Mouse (Mus musculus) heart, postnatal 25 days (tissue): Measurements from ENCODE around the gene Zfp710. TPM values are rescaled to one million over a fixed set of nuclear protein-coding genes. Genes with fewer than 3 reads are reported as not detected.

Experiments
- DNase-seq: peaks from one replicate; pipeline ENCODE4 v3.0.0; 2022; ENCODE audit warnings: low spot score
- intact Hi-C: fragments of 180-260 bp; cut with DNase I; formaldehyde crosslinking; loops from one replicate; pipeline ENCODE4 v1.15.1; 2025
- total RNA-seq, 2 experiments: library from RNA; stranded (reverse); gene quantifications; 2 replicates each; pipeline ENCODE4 v1.2.3; 2021

The Zfp710 gene
- total RNA-seq, 2 experiments from 2014 or later, result 27.7 to 29.9 TPM

DNA sequence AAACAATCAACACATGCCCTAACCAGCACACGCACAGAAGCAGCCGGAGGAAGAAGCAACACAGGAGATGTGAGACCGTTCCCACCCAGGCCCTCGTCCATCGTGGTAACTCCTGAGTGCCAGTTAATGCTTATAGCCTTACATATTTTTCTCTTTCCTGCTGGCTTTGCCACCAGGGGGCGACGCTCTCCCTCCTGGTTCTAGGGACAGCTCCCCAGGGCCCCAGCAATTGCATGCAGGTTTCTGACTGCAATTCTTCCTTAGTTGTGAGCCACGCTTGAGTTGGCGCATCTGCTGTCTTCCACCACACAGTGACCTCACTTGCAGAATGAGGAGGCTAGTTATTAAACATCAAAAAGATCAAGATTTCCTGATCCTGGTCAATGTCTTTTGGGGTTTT, 107.9 kb downstream of the Zfp710 start:
- intact Hi-C loops, result no loop called here
- no peak for DNase-seq

- DNase-seq, result peak; percentile 66
- intact Hi-C loops, result no loop called here
These were observed 110.0 kb downstream of the Zfp710 start for GRCm38 (mm10) chr7:80134454-80135172.

DNA sequence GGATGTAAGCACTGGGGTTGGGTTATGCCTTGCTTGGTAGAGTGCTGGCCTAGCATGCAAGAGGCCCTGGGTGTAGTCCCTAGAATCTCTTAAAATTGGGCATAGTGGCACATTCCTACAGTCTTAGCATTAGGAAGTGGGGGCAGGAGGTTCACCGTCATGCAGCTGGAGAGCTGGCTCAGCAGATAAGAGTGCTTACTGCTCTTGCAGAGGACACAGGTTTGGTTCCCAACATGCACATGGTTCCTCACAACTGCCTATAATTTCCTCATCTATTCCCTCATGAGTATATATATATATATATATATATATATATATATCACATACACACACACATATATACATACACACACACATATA, 110.5 kb downstream of the Zfp710 start:
- DNase-seq, result no peak
- intact Hi-C loops, result no loop called here

- DNase-seq, result no peak
- intact Hi-C loops, result no loop called here
These were observed 113.8 kb downstream of the Zfp710 start for GRCm38 (mm10) chr7:80138375-80138774.

DNA sequence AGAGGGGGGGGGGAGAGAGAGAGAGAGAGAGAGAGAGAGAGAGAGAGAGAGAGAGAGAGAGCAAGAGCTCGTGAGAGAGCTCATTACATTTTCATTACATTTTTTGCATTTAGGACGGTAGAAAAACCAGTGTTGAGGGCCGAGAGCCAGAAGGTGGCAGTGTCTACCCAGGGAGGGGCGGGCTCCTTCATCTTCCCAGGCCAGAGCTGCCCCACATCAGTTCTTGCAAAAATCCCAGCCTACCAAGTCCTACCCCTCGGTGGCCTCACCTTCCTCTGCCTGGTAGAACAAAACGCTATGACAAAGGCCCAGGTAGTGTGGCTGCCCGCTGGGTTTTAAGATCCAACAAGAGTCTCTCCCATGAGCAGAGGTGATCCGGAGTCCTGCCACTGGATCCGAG, 116.2 kb downstream of the Zfp710 start:
- DNase-seq, result peak; percentile 20
- intact Hi-C loops, result loop anchor here (1.0 to 5.0 kb wide), 4 partner anchors 56 to 231 kb away; partner anchors contain the start of genes Man2a2 and Rccd1

Other genes with a start within 250 kb of the Zfp710 start
- not detected for gene Mesp1, start 231.0 kb upstream of the Zfp710 start, total RNA-seq
- gene Mesp2, start 214.1 kb upstream of the Zfp710 start, total RNA-seq, result under 1 TPM in 1 of 2 experiments, not detected in 1; 0.17 TPM
- 10 to 100 TPM; 13.7 to 17.4 TPM for gene Anpep, start 163.8 kb upstream of the Zfp710 start, total RNA-seq
- 10 to 100 TPM; 19.2 to 21.5 TPM for gene Ap3s2, start 104.2 kb upstream of the Zfp710 start, total RNA-seq
- 10 to 100 TPM; 11.4 to 11.7 TPM for gene Arpin, start 89.5 kb upstream of the Zfp710 start, total RNA-seq
- 1,000 to 10,000 TPM; 1,585 to 1,668 TPM for gene Idh2, start 90.6 kb downstream of the Zfp710 start, total RNA-seq
- gene Sema4b, start 162.0 kb downstream of the Zfp710 start, total RNA-seq, result 10 to 100 TPM; 11.0 to 12.7 TPM
- 10 to 100 TPM; 14.1 to 18.0 TPM for gene Cib1, start 208.0 kb downstream of the Zfp710 start, total RNA-seq
- 1 to 10 TPM; 1.4 to 1.8 TPM for gene Gdpgp1, start 208.1 kb downstream of the Zfp710 start, total RNA-seq
- gene Ttll13, start 221.6 kb downstream of the Zfp710 start, total RNA-seq, result under 1 TPM; 0.28 to 0.52 TPM
- 10 to 100 TPM; 25.1 to 27.1 TPM for gene Ngrn, start 236.4 kb downstream of the Zfp710 start, total RNA-seq
- gene Vps33b, start 244.8 kb downstream of the Zfp710 start, total RNA-seq, result 1 to 10 TPM; 5.8 to 6.1 TPM